ENCODE assay signal across 8 mouse cellular contexts in the genomic region with DNA sequence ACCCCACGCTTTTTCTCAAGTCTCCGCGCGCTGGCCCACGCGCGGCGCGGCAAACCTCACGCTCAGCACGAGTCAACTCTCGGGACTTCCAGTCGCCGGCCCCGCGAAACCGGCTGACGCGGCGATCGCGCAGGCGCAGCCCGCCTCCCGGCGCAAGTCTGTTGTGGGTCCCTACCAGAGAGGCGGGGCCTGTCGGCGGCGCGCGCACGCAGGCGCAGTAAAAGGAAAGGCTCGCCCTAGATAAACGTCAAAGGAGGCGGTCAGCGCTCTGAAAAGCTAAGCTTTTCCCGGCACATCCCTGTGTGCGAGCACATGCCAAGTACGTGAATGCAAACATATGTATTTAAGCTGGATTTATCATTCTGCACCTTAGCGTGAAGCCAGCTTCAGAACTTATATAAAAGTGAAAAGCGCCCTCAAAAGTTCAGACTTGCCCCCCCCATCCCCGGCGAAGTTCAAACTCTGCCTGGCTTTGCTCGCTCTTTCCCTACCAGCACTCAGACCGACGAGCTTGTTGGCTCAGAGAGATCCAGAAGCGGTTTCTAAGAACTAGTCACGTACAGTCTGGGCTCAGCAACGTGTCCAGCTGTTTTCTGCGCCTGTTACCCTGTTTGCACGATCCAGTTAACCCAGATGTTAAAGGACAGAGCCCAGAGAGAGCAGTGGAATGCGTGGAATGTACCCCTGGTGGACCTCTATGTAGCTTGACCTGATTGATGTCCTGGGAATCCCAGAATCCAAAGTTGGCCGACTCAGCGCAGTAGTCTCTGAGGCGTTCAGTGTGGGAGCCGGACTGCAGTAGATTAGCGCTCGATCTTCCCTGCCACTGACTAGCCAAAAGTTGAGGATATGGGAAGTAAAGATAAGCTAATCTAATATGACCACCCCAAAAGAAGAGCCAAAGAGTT. TPM values are rescaled to one million over a fixed set of nuclear protein-coding genes. Genes with fewer than 3 reads are reported as not detected.
DNase-seq lines count a peak whose midpoint lies in the region; ATAC-seq and TF ChIP-seq lines count a peak whose summit lies in the region.

A gene (minus strand): TSS at position 118 of the 908 bp plus-strand sequence.

- peak; percentile 87 for ATAC-seq in CD4-positive, CD25-positive, alpha-beta regulatory T cell, adult 4 months
- peak; percentile 91 for ATAC-seq in heart, embryonic 15.5 days (replicated peaks; ENCODE audit: insufficient number of reproducible peaks, insufficient read depth, low FRiP score, low read depth)
- ATAC-seq in liver, embryonic 14.5 days (ENCODE audit: insufficient read depth): peak; percentile 87
- peak; percentile 93 for ATAC-seq in neural tube, embryonic 11.5 days (ENCODE audit: insufficient read depth, low FRiP score, low TSS enrichment)
- peak; percentile 96 for ATAC-seq in stomach, postnatal 0 days (ENCODE audit: low FRiP score, low TSS enrichment)

- no peak for TF ChIP-seq CTCF in liver, embryonic 14.5 days (IDR thresholded peaks at IDR 0.05; ENCODE audit: low read depth)
- TF ChIP-seq CTCF in stomach, postnatal 0 days (IDR thresholded peaks at IDR 0.05; ENCODE audit: low read depth): no peak

- H3K36me3 ChIP-seq in forebrain, embryonic 10.5 days (replicated peaks): peaks cover 39% of the 10 kb centered on the region
- H3K36me3 ChIP-seq in heart, embryonic 15.5 days: peaks cover 14% of the 10 kb centered on the region
- H3K36me3 ChIP-seq in liver, embryonic 14.5 days (replicated peaks; ENCODE audit: control insufficient read depth, insufficient read depth, low read depth): peaks cover 18% of the 10 kb centered on the region
- 0 out of 2 replicates have a peak, but pooled peaks cover 2% of the 10 kb centered on the region for H3K36me3 ChIP-seq in neural tube, embryonic 11.5 days (ENCODE audit: control insufficient read depth, insufficient read depth, low read length)
- H3K36me3 ChIP-seq in stomach, postnatal 0 days (ENCODE audit: control insufficient read depth, insufficient read depth, low read length): peaks cover 3% of the 10 kb centered on the region; the same call in 1 of the 2 replicates

- peak within 1 kb of the TSS; percentile 76 for H3K4me3 ChIP-seq in forebrain, embryonic 10.5 days
- peak within 1 kb of the TSS; percentile 70 for H3K4me3 ChIP-seq in heart, embryonic 15.5 days
- peak within 1 kb of the TSS; percentile 67 to 93 for H3K4me3 ChIP-seq in liver, embryonic 14.5 days (ENCODE audit: insufficient read depth in 1 of 2, low read depth in 2 of 2, low read length in 2 of 2)
- H3K4me3 ChIP-seq in neural tube, embryonic 11.5 days (ENCODE audit: low read depth, low read length): peak within 1 kb of the TSS; percentile 64
- H3K4me3 ChIP-seq in stomach, postnatal 0 days (ENCODE audit: low read depth, low read length): peak within 1 kb of the TSS; percentile 62

- WGBS in forebrain, embryonic 10.5 days: under 1% methylated on average over 60 of the region's 60 CpGs
- under 1% methylated on average over 60 of the region's 60 CpGs for WGBS in heart, embryonic 15.5 days
- under 1% methylated on average over 60 of the region's 60 CpGs for WGBS in liver, embryonic 14.5 days (ENCODE audit: insufficient replicate concordance)
- under 1% methylated on average over 60 of the region's 60 CpGs for WGBS in neural tube, embryonic 11.5 days
- WGBS in stomach, postnatal 0 days: under 1% methylated on average over 59 of the region's 60 CpGs

- peak; percentile 88 for DNase-seq in c-Kit-negative CD71-positive TER-119-positive erythroid progenitor cells, embryonic 14.5 days (ENCODE audit: low read depth, low spot score)
- peak; percentile 87 for DNase-seq in forebrain, embryonic 10.5 days (ENCODE audit: extremely low spot score, low spot score)
- peak; percentile 96 to 98 for DNase-seq in kidney, postnatal 25 days
- DNase-seq in liver, embryonic 14.5 days (ENCODE audit: low read depth in 3 of 3, low spot score in 3 of 3): peak; percentile 81 to 84 (median 84)
- DNase-seq in neural tube, embryonic 11.5 days (ENCODE audit: low spot score): peak; percentile 95
- peak; percentile 95 for DNase-seq in stomach, postnatal 0 days (ENCODE audit: low spot score)

- H3K4me2 ChIP-seq in heart, embryonic 15.5 days: peak within 1 kb of the TSS; percentile 83
- peak within 1 kb of the TSS; percentile 100 for H3K4me2 ChIP-seq in liver, embryonic 14.5 days (ENCODE audit: low read depth)
- peak within 1 kb of the TSS; percentile 98 for H3K4me2 ChIP-seq in neural tube, embryonic 11.5 days (ENCODE audit: low read depth)
- H3K4me2 ChIP-seq in stomach, postnatal 0 days (replicated peaks; ENCODE audit: low read depth): peak within 1 kb of the TSS; percentile 91

- no peaks in the 10 kb centered on the region for H3K27me3 ChIP-seq in forebrain, embryonic 10.5 days (ENCODE audit: poor library complexity, severe bottlenecking)
- no peaks in the 10 kb centered on the region for H3K27me3 ChIP-seq in heart, embryonic 15.5 days
- no peaks in the 10 kb centered on the region for H3K27me3 ChIP-seq in liver, embryonic 14.5 days (ENCODE audit: control insufficient read depth, insufficient read depth, low read length)
- H3K27me3 ChIP-seq in neural tube, embryonic 11.5 days (ENCODE audit: control insufficient read depth, insufficient read depth, low read length): no peaks in the 10 kb centered on the region
- H3K27me3 ChIP-seq in stomach, postnatal 0 days (ENCODE audit: control insufficient read depth, insufficient read depth, low read length): no peaks in the 10 kb centered on the region

- peak within 1 kb of the TSS; percentile 75 for H3K9ac ChIP-seq in heart, embryonic 15.5 days
- peak within 1 kb of the TSS; percentile 95 for H3K9ac ChIP-seq in liver, embryonic 14.5 days (replicated peaks)
- peak within 1 kb of the TSS; percentile 69 for H3K9ac ChIP-seq in neural tube, embryonic 11.5 days (ENCODE audit: low read length)
- H3K9ac ChIP-seq in stomach, postnatal 0 days (ENCODE audit: low read length): peak within 1 kb of the TSS; percentile 76

- TF ChIP-seq EP300 in liver, embryonic 14.5 days (IDR thresholded peaks at IDR 0.05; ENCODE audit: low read depth): peak; percentile 84
- peak; percentile 61 for TF ChIP-seq EP300 in stomach, postnatal 0 days (optimal IDR thresholded peaks at IDR 0.05)

- H3K9me3 ChIP-seq in forebrain, embryonic 10.5 days: peaks cover 18% of the 10 kb centered on the region
- H3K9me3 ChIP-seq in heart, embryonic 15.5 days (replicated peaks): no peaks in the 10 kb centered on the region
- H3K9me3 ChIP-seq in liver, embryonic 14.5 days (ENCODE audit: control insufficient read depth, low read length): no peaks in the 10 kb centered on the region
- no peaks in the 10 kb centered on the region for H3K9me3 ChIP-seq in neural tube, embryonic 11.5 days (ENCODE audit: control insufficient read depth, low read length)
- H3K9me3 ChIP-seq in stomach, postnatal 0 days (ENCODE audit: control insufficient read depth, low read length): no peaks in the 10 kb centered on the region

- H3K4me1 ChIP-seq in forebrain, embryonic 10.5 days: peaks cover 28% of the 10 kb centered on the region
- H3K4me1 ChIP-seq in heart, embryonic 15.5 days (replicated peaks): peaks cover 51% of the 10 kb centered on the region
- peaks cover 15 to 19% of the 10 kb centered on the region in 2 experiments for H3K4me1 ChIP-seq in liver, embryonic 14.5 days (replicated peaks; ENCODE audit: control insufficient read depth in 2 of 2, insufficient read depth in 2 of 2, low read length in 1 of 2)
- 0 out of 2 replicates have a peak, but pooled peaks cover 3% of the 10 kb centered on the region for H3K4me1 ChIP-seq in neural tube, embryonic 11.5 days (ENCODE audit: control insufficient read depth, insufficient read depth, low read length)
- H3K4me1 ChIP-seq in stomach, postnatal 0 days (replicated peaks; ENCODE audit: control insufficient read depth, insufficient read depth): no peaks in the 10 kb centered on the region; the same call in 1 of the 2 replicates

- peak within 1 kb of the TSS; percentile 94 for H3K27ac ChIP-seq in forebrain, embryonic 10.5 days
- H3K27ac ChIP-seq in heart, embryonic 15.5 days: peak within 1 kb of the TSS; percentile 96
- peak within 1 kb of the TSS; percentile 98 for H3K27ac ChIP-seq in liver, embryonic 14.5 days
- peak within 1 kb of the TSS; percentile 71 for H3K27ac ChIP-seq in neural tube, embryonic 11.5 days (ENCODE audit: low read depth, low read length)
- H3K27ac ChIP-seq in stomach, postnatal 0 days (replicated peaks): peak within 1 kb of the TSS; percentile 89

RNA-seq across cellular contexts. Expression of the gene that starts here (rescaled TPM):
- 1 to 10 TPM; 1.3 to 4.1 TPM for polyA plus RNA-seq in CD4-positive, CD25-positive, alpha-beta regulatory T cell, adult 4 months (2017; shearing (Covaris generic))
- polyA plus RNA-seq in forebrain, embryonic 10.5 days (2016; fragmentation: Nextera tagmentation; extraction: Ambion mirVana): 5.1 and 6.4 TPM in 2 replicates
- polyA plus RNA-seq in heart, embryonic 15.5 days (2015; fragmentation: Nextera tagmentation; extraction: Ambion mirVana): 4.7 and 5.5 TPM in 2 replicates
- polyA plus RNA-seq in liver, embryonic 14.5 days (2012; rRNA removed): 14.8 and 19.2 TPM in 2 replicates
- polyA plus RNA-seq in liver, embryonic 14.5 days (2014; fragmentation: Nextera tagmentation; extraction: Ambion mirVana): 4.9 and 5.2 TPM in 2 replicates
- 6.6 and 8.4 TPM in 2 replicates for polyA plus RNA-seq in neural tube, embryonic 11.5 days (2014; fragmentation: Nextera tagmentation; extraction: Ambion mirVana)
- 4.9 and 5.5 TPM in 2 replicates for polyA plus RNA-seq in stomach, postnatal 0 days (2015; fragmentation: Nextera tagmentation; extraction: Ambion mirVana)

Comparison
In these comparisons a context has a peak if more than half of its experiments do, and no peak if none do; other contexts are left out.
1. Peak in every context shown above with its lines: DNase-seq, ATAC-seq, H3K4me3 ChIP-seq and H3K27ac ChIP-seq.